Mouse (Mus musculus): ENCODE results near the gene Letmd1. TPM values are rescaled to one million over a fixed set of nuclear protein-coding genes. Genes with fewer than 3 reads are reported as not detected.
A peak's percentile ranks its signal among the peaks of the same experiment; 100 is the strongest.
"Not testable (repeated sequence)": the region's sequence is repeated elsewhere in the genome, so short reads cannot be mapped to it uniquely, and the experiment has no call there.

Gene Letmd1
- 100 to 1,000 TPM; 298 to 353 TPM for total RNA-seq (2021)
- long read RNA-seq, experiment 1, transcript Letmd1-201 (9 exons, 2,502 nt), result major isoform, 246 of 407 reads
- long read RNA-seq, experiment 1, transcript Letmd1-206 (9 exons, 1,222 nt), result minor isoform, 32 of 407 reads
- long read RNA-seq, experiment 1, partial matches to known transcripts, result 94 of 407 reads
- long read RNA-seq, experiment 1, other reads (novel, unspliced or antisense), result 32 of 407 reads
- long read RNA-seq, experiment 2, transcript Letmd1-201 (9 exons, 2,502 nt), result major isoform, 251 of 360 reads
- long read RNA-seq, experiment 2, transcript Letmd1-206 (9 exons, 1,222 nt), result minor isoform, 30 of 360 reads
- long read RNA-seq, experiment 2, partial matches to known transcripts, result 20 of 360 reads
- long read RNA-seq, experiment 2, other reads (novel, unspliced or antisense), result 53 of 360 reads

- peak; percentile 95 for DNase-seq
Observed at GRCm38 (mm10) chr15:100468295-100469188, at the start of gene Letmd1. Gene Letmd1, plus strand, starts transcription at chr15:100469023.

DNA sequence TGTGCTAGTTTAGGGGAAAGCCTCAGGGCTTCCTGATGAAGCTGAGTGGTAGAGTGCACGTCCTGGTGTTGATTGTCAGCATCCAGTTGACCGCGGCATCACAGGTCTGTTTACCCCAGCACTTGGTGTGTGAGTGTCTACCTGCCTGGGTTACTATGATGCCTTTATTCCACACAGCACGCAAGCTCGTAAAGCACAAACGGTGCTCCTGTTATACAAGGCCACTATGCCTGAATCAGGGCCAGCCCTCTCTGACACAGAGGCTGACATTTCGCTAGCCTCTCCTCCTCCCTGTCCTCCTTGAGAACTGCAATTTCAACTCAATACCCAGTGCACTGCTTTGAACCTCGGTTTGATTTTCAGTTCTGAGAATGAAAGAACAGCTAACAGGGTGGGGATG is 49.5 kb upstream of the Letmd1 start:
- peak; percentile 74 for DNase-seq

- no peak for DNase-seq
Observed at GRCm38 (mm10) chr15:100419901-100420745, 48.7 kb upstream of the Letmd1 start.

GRCm38 (mm10) chr15:100421059-100421757 is 47.6 kb upstream of the Letmd1 start:
- DNase-seq, result no peak

- not testable (repeated sequence) for DNase-seq
Observed at GRCm38 (mm10) chr15:100421758-100422197, 47.0 kb upstream of the Letmd1 start, which contains the start of gene Gm5475. Gene Gm5475, plus strand, starts transcription at chr15:100422147.

DNA sequence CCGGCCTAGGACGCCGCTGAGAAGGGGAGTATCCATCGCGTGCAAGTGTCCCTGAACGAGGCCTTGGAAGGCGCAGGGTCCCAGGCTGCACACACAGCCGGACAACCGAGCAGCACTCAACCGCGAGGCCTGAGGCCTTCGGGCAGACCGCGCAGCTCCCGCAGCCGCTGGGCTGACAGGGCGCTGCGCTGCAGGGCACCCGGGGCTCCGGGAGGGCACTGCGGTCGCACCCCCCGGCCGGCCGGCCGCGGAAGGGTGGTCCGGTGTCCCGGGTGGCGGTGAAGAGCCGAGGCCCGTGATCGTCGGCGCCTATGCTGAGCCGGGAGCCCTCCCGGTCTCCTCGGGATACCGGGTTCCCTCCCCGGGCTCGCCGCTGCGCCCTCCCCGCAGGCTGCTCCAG is 46.3 kb upstream of the Letmd1 start:
- peak; percentile 65 for DNase-seq

DNA sequence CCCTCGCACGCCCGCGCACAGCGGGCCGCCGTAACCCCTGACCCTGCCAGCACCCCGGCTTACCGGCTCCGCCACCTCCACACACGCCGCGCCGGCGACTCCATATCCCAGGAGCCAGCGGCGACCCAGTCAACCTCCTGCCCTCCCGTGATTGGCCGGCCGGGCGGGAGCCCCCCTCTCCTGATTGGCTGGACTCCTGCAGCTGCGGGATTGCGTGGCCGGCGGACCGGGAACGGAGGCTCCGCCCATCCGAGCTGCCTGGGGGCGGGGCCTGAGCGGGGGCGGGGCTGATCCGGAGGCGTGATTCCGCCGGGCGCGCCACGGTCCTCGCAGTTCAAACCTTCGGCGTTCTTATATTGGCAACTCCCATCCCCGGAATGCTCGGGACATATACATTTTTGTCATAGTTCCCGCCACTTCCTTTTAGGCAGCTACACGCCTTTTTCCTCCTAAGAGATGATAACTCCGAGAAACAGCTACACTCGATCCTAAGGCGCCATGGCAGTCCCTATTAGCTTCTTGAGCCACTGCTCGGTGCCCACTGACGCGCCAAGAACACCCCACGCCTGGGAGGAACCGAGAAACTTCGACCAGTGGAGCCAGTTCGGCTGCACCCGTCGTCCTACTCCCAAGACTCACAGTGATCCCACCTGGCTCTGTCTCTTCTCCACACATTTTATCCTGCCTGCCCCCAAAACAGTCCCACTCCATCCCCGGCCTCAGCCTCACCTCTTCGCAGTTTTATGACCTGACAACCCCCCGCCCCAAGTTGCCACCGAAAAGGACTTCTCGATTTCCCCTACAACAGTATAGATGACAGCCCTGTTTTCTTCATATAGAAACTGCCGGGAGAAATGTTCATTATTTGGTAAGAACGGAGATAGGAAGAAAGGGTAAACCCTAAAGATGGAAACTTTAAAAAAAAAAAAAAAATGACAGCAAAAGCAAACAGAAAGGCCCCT is 45.6 kb upstream of the Letmd1 start:
- peak; percentile 99 for DNase-seq

DNA sequence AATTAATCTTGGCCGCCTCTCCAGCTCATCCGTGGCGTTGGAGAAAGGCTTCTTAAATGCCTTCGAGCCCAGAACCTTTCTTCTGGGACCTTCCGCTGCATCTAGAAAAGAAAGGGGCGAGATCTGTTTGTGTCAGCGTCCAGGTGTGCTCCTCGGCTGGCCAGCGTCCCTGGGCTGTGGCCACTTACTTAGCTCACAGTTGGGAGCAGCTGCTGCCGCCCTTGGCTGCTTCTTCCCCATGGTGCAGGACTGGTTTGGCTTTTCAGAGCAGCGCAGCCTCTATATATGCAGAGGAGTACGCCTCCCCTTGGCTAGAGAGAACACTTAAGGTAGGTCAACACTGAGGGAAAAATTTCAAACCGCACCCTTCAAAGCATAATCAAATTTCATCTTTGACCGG is 44.9 kb upstream of the Letmd1 start:
- DNase-seq, result no peak

DNA sequence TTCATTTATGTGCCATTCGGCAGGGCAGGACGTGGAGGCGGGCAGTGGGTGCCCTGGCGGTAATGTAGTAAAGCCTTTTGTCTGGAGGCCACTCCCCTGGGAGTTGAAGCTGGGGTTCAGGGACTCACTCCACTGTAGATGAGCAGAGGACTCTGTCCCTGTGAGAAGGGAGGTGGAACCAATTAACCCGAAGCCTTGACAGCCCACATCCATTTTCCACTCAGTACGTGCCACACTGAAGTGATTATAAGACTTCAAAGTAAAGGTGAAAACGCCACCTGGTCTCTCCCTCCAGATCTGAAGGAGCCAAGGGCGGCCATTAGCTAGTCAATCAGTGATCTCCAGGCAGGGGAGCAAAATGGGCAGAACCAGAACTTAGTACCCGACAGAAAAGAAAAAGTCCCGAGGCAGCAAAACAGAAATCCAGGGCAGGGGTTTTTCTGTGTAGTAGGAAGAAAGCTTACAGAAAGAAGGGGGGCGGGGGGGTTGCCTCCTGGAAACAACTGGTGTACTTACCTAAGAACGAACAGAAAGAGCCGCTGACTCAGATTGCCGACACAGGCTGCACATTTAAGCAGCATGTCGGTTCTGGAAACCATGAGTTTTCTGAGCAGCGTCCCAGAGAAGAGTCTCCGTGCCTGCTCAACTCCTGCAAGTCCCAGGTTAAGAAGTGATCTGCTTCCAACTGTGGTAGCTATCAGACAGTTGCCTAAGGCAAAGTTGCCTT is 44.3 kb upstream of the Letmd1 start, which contains the start of gene Slc11a2:
TSS of gene Slc11a2 (minus strand) at position 677 of the 727 bp plus-strand sequence.
- DNase-seq, result no peak

DNA sequence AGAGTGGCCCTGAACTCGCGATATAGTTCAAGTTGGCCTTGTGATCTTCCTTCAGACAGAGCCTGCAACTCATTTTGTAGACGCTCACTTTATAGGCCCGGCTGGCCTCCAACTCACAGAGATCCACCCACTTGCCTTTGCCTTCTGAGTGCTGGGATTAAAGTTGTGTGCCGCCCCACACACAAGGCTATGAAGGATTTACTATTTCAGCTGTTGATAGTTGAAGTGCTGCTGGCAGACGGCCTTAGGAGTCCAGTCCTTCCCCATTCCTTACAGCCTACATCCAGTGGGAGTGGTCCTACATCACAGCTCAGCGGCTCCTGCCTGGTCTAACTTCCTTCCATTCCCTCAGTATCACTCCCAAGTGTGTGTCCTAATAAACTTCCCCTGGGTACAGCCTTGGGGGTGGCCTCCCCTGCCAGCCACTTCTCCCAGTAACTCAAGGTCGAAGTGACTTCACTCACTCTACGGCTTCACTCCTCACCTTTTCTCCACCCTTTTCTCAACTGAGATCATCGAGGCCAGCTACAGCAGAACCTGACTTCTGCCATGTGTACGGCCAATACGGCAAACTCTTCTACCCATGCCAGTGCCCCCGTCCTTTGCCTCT is 40.4 kb upstream of the Letmd1 start:
- peak; percentile 63 for DNase-seq

GRCm38 (mm10) chr15:100429959-100430565 is 38.8 kb upstream of the Letmd1 start:
- no peak for DNase-seq

DNA sequence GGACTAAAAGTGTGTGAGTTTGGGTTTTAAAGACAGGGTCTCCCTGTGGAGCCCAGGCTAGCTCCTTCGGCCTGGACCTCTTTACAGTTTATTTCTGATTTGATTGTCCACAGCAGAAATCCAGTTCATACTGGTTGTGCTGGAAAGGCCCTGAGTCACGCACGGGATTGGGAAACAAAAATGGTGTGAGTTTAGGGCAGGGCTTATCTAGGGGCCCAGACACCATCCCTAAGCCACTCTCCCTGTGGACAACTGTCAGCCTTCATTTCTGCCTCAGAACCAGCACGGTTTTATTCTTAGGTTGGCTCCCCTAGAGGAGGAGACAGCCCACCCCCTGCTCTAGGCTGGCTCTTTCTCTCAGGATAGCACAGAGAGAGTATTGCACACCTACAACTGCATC is 35.6 kb upstream of the Letmd1 start:
- no peak for DNase-seq

- DNase-seq, result peak; percentile 49
Observed at GRCm38 (mm10) chr15:100436112-100436511, 32.7 kb upstream of the Letmd1 start.

DNA sequence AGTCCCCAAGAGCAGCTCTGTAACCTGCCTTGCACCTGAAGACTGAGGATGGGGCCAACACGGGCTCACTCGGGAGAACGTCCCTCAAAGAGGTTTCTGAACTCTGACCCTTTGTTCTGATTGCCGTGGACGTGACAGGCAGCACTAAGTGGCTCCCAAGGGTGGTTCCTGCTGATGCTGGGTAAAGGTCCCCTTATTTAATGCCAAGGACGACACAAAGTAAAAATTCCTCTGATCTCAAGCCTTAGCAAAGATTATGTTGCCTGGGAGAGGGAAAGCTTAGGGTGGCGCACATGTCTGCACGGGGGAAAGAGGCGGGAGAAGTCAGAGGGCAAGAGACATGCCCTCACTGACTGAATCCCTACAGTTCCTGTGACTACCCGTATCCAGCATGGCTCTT is 32.3 kb upstream of the Letmd1 start:
- peak; percentile 68 for DNase-seq

DNA sequence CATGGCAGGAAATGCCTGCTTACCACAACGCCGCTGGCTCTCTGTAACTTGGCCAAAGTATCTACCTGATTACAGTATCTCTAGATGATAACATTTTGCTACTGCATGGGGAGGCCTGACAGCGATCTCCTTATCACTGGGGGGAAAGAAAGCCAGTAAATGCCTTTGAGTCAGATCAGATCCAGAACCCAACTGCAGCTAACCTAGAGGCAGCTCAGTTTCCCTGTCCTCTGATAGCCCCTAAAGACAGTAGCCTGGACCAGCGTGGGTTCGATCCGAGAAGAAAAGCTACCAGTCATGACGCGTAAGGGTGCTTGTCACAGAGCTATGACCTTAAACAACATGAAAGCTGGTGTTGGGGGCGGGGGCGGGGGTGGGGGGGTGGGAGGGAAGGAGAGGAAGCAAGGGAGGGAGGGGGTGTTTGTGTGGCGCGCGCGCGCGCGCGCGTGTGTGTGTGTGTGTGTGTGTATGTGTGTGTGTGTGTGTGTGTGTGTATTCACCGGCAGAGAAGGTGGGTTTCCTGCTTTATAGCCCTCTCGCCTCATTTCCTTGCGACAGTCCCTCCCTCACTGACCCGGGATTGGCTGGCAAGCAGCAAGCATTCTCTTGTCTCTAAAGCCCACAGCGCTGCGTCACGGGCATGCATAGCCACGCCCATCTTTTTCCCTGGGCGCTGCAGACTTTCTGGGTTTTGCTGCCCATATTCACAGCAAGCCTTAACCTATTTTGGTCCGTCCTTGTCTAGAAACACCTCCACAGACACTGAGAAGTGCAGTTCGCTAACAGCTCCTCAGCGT is 25.5 kb upstream of the Letmd1 start:
- DNase-seq, result peak; percentile 91

DNA sequence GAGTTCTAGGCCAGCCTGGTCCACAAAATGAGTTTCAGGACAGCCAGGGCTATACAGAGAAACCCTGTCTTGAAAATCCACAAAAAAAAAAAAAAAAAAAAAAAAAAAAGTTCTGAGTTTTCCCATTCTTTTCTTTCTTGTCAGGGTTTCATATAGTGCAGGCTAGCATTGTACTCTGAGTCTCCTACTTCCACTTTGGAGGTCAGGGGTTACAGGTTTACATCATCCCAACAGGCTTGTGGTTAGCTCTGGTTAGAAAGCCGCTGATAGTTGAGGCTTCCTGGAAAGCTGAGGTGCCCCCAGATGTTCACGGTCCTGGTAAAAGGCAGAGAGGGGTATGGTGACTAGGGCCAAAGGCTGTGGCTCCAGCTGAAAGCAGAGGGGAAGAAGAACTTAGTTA is 21.9 kb upstream of the Letmd1 start:
- no peak for DNase-seq

DNA sequence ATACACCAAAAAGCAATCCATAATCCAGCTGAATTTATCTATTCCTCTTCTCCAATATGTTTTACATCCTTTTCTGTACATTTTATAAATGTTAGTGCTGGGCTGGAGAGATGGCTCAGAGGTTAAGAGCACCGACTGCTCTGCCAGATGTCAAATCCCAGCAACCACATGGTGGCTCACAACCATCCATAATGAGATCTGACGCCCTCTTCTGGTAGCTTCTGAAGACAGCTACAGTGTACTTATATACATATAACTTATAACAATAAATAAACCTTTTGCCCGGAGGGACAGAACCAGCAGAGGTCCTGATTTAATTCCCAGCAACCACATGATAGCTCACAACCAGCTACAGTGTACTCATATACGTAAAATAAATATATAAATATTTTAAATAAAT is 20.3 kb upstream of the Letmd1 start:
- no peak for DNase-seq

DNA sequence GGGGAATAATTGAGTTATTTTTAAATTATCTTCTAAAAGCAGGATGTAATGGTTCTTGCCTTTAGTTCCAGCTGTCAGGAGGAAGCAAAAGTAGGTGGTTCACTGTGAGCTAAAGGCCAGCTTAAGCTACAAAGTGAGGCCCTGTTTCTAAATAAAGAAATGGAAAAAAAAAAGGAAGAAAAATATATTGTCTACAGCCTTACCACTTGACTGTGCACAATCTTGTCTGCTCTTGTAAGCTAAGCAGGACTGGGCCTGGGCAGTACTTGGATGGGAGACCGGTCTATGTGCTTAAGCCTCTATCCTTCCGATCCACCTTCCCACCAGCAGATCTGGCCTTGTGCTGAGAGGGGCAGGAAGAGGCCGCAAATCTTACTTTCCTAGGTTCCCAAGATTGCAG is 19.3 kb upstream of the Letmd1 start:
- no peak for DNase-seq
